Mouse (Mus musculus) spleen, adult 12 weeks (tissue): ENCODE measurements around the gene Fzr1.

Source experiments
- DNase-seq: peaks from one replicate; pipeline ENCODE4 v3.0.0; 2022; ENCODE audit warnings: low spot score

The Fzr1 gene

DNA sequence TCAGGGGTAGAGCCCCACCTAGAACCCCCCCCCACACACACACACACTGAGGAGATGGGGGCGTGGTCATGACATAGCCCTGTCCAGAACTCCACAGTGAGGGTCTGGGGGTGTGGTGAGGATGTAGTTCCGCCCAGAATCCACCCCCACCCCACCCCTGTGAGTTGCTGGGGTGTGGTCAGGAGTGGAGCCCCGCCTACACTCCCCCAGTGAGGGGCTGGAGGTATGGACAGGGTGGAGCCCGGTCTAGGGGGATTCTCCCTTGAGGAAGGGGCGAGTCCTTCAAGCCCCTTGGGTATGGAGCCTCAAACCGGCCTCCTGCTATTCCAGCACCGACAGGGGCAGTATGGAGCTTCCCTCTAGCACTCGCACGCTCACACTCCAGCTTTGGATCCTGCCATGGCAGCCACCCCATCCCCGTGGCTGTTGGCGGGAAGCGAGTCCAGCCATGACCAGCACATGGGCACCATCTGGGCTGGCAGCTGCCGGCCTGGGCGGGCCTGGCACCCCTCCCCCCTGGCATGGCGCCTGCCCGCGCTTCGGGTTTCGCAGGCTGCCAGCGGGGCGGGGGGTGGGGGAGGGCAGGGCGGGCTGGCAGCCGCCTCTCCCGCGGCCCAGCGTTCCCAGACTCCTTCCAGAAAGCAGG lies 38.4 kb upstream of the Fzr1 start:
- DNase-seq: no peak

DNA sequence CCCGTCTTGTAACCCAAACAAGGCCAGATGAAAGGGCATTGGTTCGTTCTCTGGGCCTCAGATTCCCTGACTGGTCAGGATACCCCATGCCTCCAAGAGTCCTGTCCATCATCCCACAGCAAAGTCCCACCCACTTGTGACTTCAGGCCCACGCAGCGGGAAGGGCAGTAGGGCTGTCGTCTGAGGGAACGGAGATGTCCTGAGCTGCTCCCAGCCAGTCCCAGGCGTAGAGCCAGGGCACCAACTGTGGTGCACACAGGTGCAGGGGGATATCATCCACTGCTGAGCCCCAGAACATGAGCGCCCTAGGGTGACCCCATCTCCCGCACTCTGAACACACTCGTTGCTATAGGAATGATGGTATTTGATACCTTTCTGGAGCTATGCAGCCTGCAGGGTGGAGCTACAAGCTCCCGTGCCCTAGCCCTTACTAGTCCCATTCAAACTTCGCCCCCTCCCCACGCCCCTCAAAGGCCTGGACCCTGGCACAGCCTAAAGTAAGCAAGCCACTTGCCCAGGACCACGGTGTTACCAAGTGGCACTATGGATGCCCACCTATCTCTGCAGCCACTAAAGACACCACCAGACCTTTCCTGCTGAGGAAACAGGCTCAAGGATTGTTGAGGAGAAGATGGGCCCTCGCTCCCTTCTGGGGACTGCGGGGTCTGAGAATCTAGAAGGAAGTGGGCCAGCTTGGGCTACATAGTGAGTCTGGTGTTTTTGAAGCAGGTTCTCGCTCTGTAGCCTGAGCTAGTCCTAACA lies 37.4 kb upstream of the Fzr1 start:
- no peak for DNase-seq

DNA sequence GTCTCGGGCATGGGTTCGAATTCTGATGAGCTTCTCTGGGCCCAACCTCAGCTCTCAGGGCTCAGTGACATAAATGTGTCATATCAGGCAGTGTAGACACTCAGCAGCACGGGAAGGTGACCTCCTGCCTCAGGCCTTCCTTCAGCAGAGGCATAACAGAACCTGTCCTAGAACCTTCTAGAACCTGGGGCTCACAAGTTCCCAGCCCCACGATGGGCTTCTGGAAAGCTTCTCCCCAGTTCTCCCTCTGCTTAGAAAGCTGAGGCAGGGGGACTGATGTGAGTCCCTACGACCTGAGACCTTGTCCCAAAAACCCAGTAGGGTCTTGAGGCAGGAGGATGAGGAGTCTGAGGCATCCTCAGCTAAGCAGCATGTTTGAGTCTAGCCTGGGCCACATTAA lies 36.8 kb upstream of the Fzr1 start:
- no peak for DNase-seq

DNA sequence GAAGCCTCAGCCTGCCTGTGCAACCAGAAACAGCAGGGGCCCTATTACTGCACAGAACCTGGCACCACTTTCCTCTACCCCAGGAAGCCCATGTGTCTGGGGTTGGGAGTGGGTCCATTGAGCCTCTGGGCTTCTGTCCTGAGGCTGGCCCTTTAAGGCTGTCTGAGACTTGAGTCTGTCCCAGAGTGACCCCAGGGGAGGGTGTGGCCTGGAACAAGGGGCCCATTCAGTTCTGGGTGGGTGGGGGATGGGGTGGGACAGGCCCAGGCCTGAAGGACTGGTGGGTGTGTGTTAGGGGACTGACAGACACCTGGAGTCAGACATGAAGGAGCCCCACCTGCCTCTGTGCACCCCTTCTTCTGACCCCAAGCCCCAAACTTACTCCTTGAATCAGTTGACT lies 36.4 kb upstream of the Fzr1 start:
- DNase-seq: no peak

DNA sequence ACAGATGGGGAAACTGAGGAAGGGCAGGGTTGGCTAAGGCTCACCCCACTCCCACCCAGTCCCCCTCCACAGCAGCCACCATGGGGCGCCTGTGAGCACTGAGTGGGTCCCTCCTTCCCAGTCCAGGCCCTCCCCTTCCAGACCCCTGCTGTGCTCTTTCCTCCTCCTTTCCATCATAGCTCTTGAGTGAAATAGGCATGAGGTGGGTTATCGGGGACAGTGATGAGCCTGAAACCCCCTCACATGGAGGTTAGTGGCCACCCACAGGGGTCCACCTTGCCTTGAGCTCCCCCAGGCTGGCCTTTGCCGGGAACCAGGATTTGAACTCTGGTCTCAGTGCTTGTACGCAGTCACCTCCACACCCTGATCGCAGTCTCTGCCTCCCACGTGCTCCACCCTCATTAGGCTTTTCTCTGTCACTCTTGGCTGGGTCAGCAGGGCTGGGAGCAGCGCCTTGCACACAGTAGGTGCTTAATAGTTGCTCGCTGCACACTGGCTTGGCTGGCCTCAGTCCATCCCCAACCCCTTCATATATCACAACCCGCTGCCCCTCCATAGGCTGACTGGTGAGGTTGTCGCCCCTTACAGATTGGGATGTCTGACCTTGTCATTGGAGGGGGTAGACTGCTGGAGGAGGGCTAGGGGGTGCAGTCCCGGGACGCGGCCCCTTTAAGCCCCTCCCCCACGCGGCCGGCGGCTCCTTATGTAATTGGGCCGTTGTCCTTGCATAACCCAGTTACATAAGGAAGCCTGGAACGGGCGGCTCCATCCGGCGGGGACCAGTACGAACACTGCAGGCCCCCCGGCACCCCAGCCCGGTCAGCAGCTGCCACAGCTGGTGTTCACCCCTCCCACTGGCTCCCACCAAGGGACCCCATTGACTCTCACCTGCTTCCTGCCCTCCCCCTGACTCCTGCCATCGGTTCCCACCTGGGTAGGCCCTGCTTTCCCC lies 35.3 kb upstream of the Fzr1 start:
- no peak for DNase-seq

DNA sequence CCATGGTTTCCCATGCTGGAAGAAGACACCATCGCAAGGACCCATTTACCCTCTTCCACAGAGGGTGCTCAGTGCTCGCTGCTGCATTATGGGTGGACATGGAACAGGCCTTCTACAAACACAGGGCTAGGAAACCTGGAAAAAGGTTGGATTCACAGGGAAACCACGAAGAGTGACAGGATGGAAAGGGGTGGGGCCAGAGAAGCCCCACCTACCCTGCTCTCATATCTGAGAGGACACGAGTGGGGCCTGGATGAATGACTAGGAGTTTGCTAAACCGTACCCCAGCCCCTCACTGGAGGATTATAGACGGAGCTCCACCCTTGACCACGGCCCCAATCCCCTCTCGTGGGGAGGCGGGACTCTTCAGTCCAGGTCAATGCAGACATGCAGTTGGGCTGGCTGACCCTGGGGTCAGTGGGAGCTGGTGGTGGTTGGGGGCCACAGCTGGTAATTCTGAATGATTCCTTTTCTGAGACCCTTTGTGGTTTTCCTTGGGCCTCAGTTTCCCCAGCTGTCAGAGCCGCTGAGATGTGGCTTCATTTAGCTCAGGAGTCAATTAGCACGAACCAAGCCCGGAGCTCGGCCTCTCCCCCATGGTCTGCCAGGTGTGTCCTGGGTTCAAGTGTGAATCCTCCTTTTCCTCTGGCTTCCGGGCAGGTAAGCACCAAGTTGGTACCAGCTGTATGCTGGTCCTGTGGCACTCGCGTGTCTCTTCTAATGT lies 34.4 kb upstream of the Fzr1 start:
- DNase-seq: no peak

DNA sequence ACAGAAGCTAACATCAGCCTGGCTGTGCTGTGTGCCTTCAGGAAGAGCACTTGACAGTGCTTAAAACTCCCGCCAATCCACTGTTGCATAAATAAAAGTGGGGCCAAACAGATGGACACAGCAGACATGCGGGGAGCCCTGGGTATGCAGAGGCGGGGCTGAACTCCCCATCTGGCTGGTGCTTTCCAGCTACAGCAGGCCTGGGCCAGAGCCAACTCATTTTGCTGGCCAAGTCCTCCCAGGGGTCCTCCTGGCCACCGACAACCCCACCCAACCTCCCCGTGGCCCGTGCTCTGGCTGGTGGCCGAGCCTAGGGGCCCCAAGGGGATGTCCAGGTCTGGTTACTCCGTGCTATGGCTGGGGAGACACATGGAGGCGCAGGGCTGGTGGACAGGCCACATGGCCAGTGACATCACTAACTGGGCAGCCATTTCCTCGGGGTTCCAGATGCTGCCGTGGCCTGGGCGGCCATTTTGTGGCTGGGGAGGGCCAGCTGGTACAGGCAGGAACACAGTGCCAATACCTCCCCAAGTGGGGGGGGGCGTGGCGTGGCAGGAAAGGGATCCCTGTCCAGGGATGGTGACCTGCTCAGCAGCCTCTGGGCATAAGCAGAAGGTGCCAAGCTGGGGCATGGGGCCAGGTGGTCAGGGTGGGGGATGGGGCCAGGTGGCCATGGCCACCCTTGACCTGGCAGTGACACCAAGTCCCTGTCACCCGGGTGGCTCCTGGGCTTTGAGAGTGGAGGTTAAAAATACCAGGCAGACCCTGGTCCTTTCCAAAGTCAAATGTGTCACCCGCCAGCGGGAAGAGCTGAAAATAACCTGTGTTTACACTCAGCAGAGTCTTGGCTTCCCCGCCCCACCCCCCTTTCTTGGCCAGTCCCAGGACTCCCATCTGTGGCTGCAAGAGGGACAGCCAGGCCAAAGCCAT lies 33.4 kb upstream of the Fzr1 start:
- no peak for DNase-seq

DNA sequence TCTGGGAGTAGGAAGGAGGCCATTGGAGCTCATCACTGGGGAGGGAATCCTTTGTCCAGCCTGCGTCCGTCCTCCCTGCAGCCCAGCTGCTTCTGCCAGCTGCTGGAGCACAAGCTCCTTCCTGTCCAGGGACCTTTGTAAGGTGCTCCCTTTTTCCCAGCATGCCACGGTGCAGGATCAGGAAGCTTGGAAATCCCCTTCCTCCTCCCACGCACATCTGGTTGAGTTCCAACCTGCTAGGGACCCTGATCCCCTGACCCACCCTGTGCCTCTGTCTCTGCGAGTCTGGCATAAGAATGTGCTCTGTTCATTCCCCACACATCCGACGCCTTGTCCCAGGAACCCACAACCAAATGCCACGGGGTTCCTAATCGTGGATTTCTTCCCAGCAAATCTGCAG lies 32.7 kb upstream of the Fzr1 start:
- no peak for DNase-seq

DNA sequence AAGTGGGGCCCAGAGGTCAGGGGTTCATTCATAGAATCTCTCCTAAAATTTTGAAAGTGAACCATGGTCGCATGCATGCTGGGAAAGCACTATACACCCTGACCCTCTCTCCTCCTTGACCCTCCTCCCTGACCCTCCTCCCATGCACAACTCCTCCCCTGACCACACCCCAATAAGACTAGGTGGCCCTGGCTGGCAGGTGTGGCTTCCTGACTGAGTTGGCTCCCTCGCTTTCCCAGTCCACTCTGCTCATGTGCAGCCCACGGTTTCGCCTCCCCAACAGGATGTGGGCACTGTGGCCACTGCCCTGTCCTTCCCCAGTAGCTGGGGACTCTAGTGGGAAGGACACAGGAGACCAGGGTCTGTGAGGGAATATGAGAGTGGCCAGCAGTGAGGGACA lies 32.0 kb upstream of the Fzr1 start:
- no peak for DNase-seq

DNA sequence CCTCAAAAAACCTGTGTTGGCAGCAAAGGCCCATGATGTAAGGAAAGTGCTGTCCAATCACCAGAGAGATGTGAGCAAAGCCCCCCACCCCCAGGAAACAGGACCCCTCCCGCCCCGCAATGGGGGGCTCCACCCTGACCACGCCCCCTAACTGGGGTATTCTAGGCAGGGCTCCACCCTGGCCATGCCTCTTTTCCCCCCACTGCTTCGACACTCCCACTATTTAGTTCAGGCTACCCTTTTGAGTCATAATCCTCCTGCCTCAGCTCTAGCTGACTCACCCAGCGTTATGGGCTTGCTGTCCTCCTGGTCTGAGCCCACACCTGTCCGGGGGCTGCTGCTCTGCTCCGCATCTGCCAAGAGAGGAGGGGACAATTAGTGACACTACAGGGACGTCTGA lies 31.0 kb upstream of the Fzr1 start:
- no peak for DNase-seq

DNA sequence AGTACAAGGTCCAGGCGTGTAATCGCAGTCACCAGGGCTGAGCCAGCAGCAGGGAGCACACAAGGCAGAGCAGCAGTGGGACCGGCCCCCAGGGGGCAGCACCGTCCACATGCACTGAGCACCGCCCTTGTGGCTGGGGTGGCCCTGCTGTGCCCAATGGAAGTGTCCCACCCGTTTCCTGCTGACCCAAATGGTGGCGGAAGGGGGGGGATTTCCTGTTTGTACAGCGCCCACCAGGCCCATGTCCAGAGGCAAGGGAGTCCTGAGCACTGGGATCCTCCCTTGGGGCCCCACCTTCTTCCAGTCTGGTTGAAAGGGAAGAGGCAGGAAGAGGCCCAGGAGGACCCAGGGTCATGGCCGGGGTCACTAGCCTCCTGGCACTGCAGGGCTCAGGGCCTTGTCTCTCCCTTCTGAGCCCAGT lies 30.6 kb upstream of the Fzr1 start:
- peak; percentile 74 for DNase-seq

DNA sequence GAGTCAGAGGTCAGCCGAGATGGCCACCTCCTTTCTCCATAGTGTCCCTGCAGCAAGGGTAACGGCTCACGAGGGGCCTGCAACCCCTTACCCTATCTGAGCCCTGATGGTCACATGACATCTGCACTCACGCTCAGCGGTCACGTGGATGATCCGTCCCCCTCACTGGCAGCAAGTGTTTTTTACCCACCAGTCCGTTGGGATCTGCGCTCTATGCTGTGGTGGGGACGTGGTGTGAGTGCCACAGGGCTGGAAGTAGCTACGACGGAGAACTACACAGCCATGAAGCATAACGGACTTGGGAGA lies 30.1 kb upstream of the Fzr1 start:
- no peak for DNase-seq

DNA sequence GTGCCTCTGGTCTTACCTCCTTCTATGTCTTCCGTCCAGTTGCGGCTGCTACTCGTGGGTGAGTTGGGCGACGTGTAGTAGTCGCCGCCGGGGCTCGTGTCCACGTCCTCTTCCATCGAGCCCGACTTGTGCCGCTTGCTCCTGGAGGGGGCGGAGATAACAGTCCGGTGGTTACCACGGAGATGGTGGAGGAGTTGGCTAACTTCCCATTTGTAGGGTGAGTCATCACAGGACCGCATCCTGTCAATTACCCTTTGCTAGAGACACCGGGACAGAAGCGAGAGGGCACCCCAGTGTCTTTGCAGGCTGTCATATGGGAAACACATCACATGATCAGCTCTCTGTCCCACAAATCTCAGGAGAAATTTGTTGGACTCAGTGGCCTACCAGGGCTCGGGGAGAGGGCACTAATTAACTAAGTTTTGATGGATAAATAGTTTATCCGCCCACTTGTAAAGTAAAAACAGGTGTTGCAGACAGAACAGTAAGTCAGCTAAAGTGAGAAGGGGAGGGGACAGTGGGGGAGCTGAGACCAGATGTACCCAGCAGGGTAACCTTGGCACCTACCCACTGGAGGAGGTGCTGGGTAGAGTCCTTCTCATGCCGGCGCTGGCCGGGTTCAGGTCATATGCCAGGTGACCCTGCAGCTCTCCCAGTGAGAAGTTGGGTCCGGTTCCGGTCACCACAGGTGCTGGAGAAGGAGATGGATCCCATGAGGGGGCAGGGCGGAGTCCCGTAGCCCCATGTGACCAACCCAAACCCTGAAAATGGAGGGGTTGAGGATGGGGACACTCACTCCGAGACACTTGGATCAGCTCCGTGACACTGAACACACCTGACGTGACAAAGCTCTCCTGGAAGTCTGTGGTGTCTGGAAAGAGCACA lies 29.5 kb upstream of the Fzr1 start:
- DNase-seq: peak; percentile 60

DNA sequence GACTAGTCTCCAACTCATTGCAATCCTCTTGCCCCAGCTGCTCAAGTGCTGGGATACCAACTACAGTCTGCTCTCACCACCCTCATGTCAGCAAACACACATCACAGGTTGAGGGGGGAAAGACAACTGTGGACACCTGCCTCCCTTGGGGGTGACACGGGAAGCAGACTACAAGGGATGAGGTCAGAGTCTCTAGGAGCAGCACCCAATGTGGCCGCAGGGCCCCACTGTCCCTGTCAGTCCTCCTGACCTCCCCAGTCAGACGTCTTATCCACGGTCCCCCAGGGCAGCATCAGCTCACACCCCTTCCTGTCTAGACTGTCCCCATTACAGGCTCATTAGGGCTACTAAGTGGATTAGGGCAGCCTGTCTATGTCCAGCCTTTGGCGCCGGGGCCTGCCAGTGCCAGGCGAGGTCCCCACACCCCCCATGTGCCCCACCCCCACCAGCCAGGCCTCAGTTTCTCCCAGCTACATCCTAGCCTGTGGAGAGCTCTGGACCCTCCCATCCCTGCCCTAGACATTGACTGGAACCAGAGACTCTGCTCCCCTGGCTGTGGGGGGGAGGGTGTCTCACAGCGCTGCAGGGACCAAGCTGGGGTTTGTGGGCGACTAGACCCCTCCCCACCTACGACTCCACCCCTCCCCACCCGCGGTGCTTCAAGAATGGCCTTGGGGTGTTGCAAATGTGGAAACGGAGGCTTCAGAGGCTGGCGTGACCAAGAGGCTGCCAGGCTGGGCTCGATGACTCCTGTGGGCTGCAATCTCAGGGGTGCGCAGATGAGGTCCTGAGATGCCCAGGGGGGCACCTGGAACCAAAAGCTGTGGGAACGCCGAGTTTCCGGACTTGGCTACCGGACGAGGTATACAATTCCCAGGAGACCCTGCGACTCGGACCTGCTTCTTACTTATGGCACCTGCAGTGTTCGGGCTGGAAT lies 28.5 kb upstream of the Fzr1 start:
- no peak for DNase-seq

DNA sequence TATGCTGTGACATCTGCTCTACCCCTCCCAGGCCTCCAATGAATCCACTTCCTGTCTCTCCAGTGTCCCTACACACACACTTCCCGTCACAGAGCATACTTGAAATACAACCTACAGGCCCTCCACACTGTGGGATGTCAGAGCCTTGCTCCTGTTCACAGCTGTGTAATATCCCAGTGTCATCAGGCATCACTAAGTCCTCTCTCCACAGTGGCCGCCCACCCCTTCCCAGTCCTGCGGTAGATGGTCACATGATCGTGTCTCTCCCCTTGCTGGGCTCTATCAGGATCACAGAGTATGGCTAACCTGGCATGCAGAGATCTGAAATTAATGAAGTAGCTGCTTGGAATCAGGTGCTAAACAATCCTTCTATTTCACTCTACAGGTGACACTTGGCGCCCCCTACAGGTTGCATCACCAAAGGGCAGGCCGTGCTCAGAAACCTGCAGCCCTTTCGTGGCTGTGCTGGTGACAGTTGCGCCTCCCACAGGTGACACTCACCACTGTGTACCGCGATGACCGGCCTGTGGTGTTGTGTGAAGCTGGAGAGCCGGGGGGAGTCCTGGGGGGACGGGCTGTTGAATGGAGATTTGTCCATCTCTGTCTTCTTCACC lies 27.4 kb upstream of the Fzr1 start:
- peak; percentile 58 for DNase-seq

DNA sequence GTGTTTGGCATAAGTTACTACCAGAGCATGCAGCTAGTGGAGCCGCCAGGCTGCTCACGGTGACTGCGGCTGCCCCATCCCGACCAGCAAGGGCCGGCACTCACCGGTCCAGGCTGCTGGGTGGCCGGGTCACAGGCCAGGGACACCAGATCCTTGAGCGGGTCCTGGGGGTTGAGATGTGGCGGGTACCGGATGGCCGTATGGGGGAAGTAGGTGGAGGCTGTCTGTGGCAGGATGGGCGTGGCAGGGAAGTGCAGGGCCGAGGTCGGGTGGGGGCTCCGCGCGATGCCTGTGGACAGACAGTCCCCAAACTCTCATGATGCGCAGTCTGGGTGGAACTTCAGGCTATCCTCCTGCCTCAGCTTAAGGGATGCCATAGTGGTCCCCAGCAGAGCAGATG lies 26.4 kb upstream of the Fzr1 start:
- no peak for DNase-seq

DNA sequence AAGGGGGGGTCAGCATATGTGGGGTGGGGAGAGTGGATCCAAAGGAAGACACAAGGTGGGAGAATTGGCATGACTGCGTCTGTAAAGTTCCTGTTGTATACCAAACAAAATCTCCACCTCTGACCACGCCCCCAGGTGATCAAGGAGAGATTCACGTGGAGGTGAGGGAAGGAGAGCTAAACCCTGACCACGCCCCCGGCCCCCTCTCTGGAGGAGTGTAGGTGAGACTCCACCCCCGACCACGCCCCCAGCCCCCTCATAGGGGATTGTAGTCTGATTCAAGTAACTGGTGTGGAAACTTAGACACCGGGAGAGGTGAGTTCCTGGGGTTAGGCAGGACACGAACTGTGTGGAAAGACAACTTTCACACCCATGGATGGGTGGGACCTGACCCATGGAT lies 25.8 kb upstream of the Fzr1 start:
- DNase-seq: no peak

DNA sequence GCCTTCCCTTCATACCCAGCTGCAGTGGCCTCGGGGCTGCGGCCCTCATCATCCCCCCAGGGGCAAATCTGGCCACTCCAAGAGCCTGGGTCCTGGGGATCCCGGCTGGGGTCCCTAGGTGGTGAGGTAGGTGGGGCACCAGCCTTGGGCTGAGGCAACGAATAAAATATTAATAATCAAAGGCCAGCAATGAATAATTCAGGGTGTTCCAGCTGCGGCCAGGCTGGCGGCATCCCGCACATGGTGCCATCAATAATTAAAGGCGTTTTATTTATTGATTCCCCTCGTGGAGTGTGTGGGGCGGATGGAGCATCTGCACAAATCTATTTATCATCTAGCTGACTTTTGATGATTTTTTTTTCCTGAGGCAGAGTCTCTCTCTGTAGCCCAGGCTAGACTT lies 25.2 kb upstream of the Fzr1 start:
- DNase-seq: no peak
